Mouse (Mus musculus): Measurements from ENCODE around the gene Gas2l1. TPM values are rescaled to one million over a fixed set of nuclear protein-coding genes. Genes with fewer than 3 reads are reported as not detected.

Gene Gas2l1
- total RNA-seq, 2 experiments from 2014 or later: 19.0 to 21.2 TPM

GRCm38 (mm10) chr11:5068126-5068971 is 3.2 kb upstream of the Gas2l1 start:
- DNase-seq (ENCODE audit: low spot score): no peak
- intact Hi-C loops (cut with DNase I): no loop called here

DNA sequence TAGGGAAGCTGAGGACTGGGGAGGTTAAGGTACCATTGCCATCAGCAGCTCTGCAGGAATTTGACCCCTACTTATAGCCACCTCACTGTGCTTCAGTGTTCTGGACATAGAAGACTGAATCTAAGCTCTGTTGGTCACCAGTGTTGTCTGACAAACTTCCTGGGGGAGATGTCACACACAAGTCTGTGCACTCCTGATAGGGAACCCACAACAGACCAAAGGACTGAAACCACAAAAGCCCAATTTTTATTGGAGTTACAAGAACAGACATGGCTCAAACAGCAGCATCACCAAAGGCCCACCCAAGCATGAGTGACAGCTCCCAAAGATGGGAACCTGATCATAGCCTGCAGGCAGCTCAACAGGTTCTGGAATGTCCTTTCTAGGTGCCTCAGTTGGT is 1.9 kb upstream of the Gas2l1 start:
- intact Hi-C loops (cut with DNase I): no loop called here
- no peak for DNase-seq (ENCODE audit: low spot score)

- no peak for DNase-seq (ENCODE audit: low spot score)
- intact Hi-C loops (cut with DNase I): loop anchor here (1.0 to 2.0 kb wide), 2 partner anchors 34 to 49 kb away; partner anchors contain the start of genes Ewsr1 and Rhbdd3
Measured at GRCm38 (mm10) chr11:5064282-5065055, 658 bp downstream of the Gas2l1 start.

- no peak for DNase-seq (ENCODE audit: low spot score)
- intact Hi-C loops (cut with DNase I): loop anchor here (2.0 kb wide), 1 partner anchor 35 kb away; the partner anchor contains the start of genes Ewsr1 and Rhbdd3
Measured at GRCm38 (mm10) chr11:5063561-5064281, 1.4 kb downstream of the Gas2l1 start.

DNA sequence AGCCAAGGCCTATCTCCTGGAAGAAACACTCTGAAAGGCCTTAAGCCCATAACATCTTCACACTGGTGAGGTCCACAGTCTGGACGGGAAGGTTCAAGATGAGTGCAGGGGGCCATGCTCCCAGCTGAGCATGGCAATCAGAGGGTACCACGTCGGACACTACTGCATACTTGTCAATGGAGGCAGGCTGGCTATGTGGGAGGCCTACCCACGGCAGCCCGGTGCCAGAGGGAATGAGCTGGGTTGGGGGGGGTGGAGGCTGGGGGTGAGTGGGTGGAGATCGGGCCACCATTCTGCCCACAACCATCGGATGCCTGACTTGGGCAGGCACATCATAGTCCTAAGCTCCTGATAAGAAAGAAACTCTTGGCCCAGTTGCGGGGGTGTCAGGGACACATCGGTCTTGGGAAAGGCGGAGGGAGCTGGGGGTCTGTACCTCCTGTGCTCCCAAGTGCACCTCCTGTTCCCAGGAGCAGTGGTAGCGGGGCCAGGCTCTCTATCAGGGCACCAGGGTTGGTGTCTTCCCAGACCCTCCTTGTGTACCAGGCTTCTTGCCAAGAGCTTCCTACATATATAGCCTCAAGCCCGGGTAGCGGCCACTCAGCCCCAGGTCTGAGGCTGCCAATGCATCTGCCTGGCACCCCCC is 2.1 kb downstream of the Gas2l1 start:
- DNase-seq (ENCODE audit: low spot score): no peak
- intact Hi-C loops (cut with DNase I): no loop called here

DNA sequence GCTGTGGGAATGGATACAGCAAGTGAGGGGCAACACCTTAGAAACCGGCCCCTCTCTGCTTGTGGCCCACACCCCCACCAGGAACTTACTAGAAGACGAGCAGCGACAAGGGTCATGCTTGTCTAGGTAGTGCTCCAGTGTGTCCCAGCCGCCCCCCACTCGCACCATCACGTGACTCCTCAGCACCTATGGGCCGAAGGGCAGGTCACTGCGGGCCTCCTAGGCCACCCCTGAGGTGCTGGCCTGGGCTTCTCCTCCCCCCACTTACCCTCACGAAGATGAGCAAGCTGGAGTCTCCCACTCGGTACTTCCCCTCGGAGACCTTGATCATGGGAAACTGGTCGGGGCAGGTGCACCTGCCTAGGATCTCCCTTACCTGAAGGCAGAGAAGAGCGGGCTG is 2.8 kb downstream of the Gas2l1 start:
- intact Hi-C loops (cut with DNase I): no loop called here
- DNase-seq (ENCODE audit: low spot score): no peak

DNA sequence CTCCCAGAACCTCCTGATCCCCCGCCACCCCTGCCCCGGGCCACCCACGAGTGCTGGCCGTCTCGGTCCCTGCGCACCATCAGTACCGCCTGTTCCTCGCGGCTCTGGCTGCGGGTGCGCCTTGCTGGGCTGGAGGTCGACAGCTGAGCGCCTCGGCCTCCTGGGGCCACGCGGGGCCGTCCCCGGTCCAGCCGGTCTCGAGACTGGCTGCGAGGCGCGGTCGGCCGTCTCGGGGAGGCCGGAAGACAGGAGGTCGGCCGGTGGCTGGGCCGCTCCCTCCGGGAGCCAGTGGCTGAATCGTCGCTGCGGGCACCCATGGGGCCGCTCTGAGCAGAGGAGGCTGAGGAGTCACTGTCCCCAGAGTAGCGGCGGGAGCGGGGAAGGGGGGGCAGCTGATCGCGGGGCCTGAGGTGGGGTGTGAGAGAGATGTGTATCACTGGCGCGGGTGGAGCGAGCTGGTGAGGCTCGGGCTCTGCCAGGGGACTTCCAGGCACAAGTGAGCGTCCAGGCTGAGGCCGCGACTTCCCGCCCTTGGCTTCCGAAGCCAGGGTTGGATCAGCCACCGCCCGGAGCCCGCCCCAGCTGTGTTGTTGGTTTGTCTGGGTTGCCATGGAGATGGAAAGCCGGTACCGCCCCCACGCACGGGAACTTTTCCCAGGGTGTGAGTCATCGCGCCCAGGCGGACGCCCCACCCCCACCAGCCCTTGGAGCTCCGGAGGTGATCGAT is 3.6 kb downstream of the Gas2l1 start:
- intact Hi-C loops (cut with DNase I): no loop called here

DNA sequence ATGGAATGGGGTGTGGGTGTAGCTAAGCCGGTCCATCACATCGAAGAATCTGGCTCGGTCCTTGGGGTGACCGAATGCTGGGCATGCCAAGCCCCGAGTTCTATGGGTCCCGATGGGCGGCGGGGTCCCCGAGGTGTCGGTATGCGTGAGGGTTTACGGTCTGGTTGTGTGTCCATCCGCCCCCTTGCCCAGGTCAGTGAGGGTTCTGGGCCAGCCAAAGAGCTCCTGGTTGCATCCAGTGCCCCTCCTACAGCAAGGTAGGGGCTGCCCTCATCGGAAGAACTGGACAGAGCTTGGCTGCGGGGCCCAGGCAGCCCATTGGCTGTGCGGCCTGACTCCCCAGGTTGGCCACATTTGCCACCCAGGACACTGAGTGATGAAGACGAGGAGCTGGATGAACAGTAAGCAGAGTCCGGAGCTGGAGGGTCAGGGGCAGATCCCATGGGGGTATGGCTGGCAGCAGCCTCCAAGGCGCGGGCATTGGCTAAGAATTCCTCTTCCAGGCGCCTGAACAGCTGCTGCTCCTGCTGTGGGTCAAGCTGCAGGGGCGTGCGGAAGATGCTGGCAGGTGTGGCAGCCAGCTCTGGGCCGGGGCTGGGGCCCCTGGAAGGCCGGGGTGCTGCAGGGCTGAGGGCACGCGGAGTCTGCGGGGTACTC is 4.2 kb downstream of the Gas2l1 start:
- intact Hi-C loops (cut with DNase I): no loop called here
- no peak for DNase-seq (ENCODE audit: low spot score)

More for the DNA sequence above, 3.6 kb downstream of the Gas2l1 start:
- peak; percentile 96 for DNase-seq (ENCODE audit: low spot score)

- no peak for DNase-seq (ENCODE audit: low spot score)
- intact Hi-C loops (cut with DNase I): no loop called here
Measured at GRCm38 (mm10) chr11:5059704-5060156, 5.4 kb downstream of the Gas2l1 start.

- DNase-seq (ENCODE audit: low spot score): no peak
- intact Hi-C loops (cut with DNase I): no loop called here
Measured at GRCm38 (mm10) chr11:5059230-5059629, 5.9 kb downstream of the Gas2l1 start.

GRCm38 (mm10) chr11:5058783-5059182 is 6.3 kb downstream of the Gas2l1 start:
- intact Hi-C loops (cut with DNase I): no loop called here
- no peak for DNase-seq (ENCODE audit: low spot score)

DNA sequence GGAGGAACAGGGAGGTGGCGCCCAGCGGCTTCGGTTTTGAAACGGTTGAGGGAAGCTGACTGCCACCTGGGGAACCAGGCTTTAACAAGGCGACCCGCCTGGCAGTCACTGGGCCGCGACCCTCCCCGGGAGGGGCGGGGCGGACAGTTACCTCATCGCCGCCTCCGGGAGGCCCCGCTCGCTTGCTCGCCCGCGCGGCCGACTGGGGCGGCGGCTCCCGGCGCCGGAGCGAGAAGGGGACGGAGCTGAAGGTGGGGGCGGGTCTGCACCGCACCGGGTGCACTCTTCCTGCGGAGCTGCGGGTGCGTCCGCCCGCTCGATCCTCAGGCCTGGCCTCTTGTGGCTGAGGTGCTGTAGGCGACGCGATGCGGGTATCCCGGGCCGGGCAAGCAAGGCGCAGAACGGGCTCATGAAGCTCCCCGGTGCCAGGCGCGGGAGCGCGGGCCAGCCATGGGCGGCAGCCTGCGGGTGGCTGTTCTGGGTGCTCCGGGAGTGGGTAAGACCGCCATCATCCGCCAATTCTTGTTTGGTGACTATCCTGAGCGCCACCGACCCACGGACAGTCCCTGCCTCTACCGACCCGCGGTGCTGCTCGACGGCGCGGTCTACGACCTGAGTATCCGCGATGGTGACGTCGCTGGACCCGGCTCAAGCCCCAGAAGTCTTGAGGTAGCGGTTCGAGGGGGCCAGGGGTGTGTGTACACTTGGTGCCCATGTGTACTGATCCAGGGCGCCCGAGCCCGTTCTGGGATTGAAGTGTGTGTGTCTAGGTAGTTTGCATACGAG is 7.1 kb downstream of the Gas2l1 start, which contains the start of gene Rasl10a:
Gene Rasl10a, plus strand, starts transcription at position 273 of the 786 bp plus-strand sequence.
- no peak for DNase-seq (ENCODE audit: low spot score)

DNA sequence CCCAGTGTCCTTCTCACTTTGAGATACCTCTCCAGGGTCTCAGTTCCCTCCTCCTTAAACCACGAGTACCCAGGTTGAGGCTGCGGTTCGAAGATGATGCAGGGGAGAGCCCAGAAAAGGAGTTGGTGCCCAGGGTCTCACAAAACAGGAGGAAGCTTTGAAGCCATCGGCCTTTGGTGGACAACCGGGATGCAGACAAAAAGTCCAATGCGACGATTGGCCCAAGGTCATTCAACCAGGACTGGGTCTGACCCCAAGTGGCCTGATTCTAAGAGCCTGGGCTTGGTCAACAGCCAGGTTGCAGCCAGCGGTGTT is 7.6 kb downstream of the Gas2l1 start:
- DNase-seq (ENCODE audit: low spot score): no peak
- intact Hi-C loops (cut with DNase I): no loop called here

More for the DNA sequence above, 7.1 kb downstream of the Gas2l1 start, which contains the start of gene Rasl10a:
- intact Hi-C loops (cut with DNase I): no loop called here

DNA sequence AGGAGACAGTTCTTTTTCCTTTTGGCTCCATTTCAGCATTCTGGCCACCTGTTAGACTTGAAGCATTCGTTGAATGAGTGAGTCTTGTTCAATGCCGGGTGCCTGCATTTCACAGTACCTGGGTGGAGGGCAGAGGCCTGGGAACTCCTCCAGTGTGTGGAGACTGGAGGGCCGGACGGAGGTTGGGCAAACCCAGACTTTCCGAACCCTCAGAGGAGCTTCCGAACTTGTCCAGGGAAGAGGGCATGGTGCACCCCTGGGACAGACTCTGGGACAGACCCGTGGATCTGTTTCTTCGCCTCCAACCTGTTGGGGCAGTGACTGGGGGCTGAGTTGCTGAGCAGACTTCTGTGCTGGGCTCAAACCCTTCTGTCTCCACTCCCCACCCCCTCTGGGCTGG is 8.1 kb downstream of the Gas2l1 start:
- intact Hi-C loops (cut with DNase I): no loop called here

GRCm38 (mm10) chr11:5055945-5056938 is 8.9 kb downstream of the Gas2l1 start:
- DNase-seq (ENCODE audit: low spot score): no peak
- intact Hi-C loops (cut with DNase I): no loop called here

More for the DNA sequence above, 8.1 kb downstream of the Gas2l1 start:
- no peak for DNase-seq (ENCODE audit: low spot score)

DNA sequence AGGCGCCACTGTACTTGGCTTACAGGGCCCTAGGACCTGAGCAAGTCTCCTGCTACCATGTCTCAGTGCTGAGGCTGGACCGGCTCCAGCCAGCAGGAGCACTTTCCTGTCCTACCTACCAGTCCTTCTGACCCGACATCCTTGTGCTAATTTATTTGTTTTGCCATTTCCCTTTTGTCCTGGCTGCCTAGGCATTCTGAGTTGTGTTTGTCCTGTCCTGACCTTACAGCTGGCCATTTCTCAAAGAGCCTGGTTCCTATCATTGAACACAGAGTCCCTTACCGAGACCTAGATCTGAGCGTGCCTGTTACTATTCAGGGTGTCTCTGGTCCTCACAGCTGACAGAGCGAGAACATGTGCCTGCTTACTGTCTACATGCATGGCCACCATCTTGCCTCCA is 10.3 kb downstream of the Gas2l1 start:
- no peak for DNase-seq (ENCODE audit: low spot score)
- intact Hi-C loops (cut with DNase I): no loop called here

GRCm38 (mm10) chr11:5054151-5054550 is 11.0 kb downstream of the Gas2l1 start:
- intact Hi-C loops (cut with DNase I): no loop called here
- DNase-seq (ENCODE audit: low spot score): no peak
